Mouse (Mus musculus) cerebellum, adult (tissue): Measurements from ENCODE around the gene S100a6.
A peak's percentile ranks its signal among the peaks of the same experiment; 100 is the strongest.

Experiments
- ATAC-seq: cut with Nextera tagmentation; 2 replicates; pipeline ENCODE4 v1.9.2; 2017; ENCODE audit warnings: mild to moderate bottlenecking, moderate library complexity, mixed read lengths; ENCODE audit not compliant: insufficient number of reproducible peaks, low FRiP score, low TSS enrichment

The S100a6 gene

DNA sequence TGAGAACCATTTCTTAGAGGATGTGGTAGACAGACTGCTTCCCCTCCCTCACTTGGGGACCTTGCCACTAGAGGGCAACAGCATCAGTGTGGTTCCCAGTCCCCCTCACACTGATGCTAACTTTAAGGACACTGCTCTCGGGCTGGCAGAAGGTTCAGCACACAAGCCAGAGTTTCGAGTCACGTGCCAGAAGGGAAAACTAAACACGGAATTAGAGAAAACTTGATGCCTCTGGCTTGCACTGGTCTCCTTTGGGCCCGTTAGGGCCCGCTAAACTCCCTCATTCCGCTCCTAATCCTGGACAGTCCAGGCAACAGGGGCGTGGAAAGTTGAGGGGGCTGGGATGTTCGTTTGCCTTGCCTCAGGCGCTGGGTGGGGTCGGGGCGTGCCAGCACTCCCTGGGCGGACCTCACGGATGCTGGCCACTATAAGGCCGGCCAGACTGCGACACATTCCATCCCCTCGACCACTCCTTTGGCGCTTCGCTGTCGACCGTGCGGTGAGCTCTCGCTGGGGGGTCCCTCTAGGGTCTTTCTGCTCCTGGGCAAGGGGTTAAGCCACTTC, at the start of gene S100a6:
Gene S100a6 (plus strand): TSS at position 155 of the 564 bp plus-strand sequence.
- ATAC-seq, result no peak; the same call in 1 of the 2 replicates

DNA sequence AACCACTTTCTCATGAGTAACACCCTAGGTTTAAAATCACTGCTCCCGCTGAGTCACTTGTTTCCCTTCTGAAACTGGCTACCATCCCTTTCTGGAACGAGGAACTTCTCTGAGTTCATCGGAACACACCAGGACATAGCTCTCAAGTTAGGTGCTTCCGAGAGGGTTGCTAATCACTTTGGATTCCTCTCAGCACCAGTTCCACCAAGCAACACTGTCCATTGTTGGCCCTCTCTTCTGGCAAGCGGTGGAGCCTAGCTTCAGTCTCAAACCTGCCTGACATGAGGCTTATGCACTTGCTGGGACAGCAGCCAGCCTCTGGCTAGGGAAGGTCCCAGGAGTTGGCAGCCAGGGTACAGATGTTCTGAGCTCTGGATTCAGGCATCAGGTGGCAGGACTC, 38.0 kb upstream of the S100a6 start:
- no peak for ATAC-seq

DNA sequence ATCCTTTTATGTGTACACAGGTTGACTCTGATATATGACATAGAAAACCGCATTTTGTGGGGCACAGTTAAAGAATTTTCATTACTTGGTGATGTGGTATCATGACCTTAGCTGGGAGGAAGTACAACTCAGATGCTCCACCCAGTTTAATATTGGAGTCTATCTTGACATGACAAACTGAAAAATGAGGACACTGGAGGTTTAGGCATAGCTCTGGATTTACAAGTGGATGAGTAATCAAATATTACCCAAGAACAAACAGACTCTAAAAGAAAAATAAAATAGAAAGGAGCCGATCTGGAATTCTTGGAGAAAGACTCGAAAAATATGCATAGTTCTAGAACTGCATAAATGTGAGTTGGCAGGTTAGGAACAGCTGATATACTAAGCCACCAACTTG, 37.4 kb upstream of the S100a6 start:
- ATAC-seq, result no peak

DNA sequence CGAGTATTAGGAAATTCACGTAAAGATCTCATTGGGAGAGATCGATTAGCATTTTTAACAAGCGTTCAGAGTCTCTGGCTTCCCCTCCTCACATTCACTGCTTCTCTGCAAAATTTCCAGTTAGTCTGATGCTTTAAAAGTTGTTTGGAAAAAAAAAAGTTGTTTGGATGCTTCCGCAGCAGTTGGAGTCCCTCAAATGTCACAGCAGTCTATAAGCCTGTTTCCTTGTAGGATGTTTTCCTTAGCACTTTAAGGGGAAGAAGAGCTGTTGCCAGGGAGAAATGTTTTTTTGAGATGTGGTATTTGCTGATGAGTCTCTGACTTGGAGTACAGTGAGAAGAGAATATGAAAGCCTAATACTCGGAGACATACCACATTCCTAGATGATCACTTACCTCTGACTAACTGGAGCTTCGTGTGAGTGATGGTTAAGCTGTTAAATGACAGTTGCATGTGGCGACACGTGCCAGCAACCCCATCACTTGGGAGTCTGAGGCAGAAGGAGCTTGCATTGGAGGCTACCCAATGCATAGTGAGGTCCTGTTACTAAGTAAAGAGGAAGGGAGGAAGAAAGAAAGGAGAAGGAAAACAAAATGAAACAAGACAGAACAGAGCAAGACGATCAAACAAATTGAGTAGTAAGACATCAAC, 36.2 kb upstream of the S100a6 start:
- ATAC-seq, result no peak

DNA sequence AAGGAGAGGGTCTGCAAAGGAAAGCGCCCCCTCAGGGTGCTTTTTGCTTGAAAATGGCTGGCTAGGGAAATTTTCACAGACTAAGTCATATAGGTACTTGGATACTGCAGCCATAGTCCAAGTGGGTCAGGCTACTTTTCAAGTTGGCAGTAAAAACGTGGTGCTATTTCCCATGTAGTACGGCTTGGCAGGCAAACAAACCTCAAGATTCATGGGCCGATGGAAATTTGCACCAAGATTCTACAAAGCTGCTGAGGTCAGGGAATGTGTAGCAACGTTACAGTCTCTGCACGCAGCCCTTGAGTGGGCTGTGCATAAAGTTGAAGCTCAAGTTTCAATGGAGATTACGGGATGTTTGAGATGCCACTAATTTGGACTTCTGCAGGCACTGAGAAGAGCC, 33.2 kb upstream of the S100a6 start:
- ATAC-seq, result no peak

DNA sequence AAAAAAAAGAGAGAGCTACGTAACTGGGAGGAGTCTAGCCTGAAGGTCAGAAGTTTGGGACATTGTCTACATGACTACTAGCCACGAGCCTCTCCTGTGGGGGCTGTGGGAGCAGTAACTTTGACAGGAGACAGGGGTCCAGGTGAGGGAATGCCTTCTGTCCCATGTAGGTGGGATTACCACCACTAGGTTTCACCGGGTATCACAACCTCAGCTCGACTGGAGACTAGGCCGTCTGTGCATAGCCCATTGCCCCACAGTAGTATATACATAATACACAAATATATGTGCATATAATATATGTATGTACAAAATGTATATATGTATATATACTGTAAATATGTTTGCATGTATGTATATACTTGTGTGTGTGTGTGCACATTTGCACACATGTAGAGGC, 31.5 kb upstream of the S100a6 start:
- no peak for ATAC-seq

DNA sequence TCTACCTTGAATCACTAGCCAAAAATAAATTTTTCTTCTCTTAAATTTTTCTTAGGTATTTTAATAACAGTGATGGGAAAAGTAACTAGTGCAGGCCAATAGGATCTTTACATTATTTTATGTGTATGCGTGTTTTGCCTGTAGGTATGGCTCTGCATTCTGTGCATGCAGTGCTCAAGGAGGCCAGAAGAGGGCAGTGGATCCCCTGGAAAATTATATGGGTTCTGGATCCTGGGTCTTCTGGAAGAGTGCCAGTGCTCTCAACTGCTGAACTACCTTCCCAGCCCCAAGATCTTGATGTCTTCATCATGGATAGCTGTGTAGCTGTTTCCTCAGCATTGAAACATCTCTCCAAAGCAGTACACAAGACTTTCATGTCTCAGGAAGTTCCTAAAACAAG, 30.5 kb upstream of the S100a6 start:
- no peak for ATAC-seq

DNA sequence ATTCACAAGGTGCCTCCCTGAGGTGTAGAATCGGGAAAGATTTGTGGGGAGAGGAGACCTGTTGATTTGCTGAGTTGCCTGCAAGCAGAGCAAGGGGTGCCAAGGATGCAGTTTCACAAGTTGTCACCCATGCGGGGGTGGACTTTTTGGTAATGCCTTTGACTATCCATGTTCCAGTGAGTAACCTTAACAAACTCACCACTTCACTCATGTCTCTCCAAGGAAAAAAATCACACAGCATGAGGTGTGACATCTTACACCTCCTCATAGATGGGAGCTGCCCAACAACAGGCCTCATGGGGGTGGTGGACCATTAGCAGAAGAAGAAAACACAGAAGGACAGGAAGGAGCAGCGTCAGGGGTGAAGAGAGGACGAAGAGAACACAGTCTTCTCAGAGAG, 30.1 kb upstream of the S100a6 start:
- no peak for ATAC-seq

DNA sequence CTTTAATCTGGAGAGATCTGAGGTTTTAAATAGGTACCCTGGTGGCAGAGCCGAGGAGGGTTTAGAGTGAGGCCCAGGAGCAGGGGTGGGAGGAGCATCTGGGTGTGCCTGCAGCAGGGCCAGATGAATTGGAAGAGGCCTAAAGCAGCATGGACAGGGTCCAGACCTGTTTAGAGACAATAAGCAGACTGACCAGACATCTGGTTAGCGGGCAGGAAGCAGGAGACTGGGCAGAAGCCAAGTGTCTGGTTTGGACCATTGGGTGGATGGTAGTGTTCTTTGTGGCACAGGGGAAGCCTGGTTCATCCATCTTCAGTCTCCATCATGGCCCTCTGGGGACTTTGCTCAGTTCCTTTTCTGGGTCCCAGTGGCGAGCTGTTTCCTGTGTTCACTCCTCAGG, 28.8 kb upstream of the S100a6 start:
- ATAC-seq, result no peak

DNA sequence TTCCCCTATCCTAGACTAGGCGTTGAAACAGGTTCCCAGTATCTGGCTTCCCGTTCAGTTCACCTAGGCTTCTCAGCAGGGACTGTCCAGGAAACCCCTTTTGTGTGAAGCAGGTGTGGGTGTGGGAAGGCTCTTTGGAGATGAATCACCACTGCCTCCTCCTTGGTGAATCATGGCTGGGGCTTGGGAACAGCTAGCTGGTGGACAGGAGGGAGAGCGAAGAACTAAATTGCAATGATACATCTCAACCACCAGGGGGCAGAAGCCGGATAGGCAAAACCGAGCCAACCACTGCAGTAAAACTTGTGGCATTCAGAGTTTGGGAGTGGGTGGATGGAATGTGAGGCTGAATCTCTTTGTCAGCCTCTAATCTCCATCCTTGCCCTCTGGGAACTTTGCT, 27.1 kb upstream of the S100a6 start:
- no peak for ATAC-seq

DNA sequence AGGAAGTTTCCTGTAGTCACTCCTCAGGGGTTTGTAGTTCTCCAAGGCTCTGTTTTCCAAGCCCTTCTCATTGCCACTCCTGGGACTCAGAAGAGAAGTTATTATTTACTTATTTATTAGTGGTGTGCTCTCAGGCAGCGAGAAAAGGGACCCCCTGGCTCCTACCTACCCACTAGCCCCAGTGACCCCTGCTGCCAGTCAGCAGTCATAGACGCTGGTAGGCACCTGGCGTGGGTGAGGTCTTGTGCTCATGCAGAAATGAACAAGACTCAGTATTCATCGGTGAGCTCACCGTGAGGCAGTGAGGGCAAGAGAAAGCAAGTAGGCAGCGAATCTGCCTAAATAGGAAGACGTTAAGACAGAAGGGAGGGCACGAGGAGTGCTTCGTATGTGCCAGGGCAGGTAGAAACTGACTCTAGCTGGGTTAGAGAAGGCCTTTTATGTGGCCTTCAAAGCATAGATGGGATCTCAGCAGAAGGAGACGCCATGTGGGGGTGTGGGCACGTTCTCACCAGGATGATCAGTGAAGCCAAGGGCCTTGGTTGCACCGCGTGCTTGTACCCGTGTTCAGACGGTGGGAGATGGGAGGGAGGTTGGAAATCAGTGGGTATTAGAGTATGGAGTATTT, 26.6 kb upstream of the S100a6 start:
- ATAC-seq, result no peak

DNA sequence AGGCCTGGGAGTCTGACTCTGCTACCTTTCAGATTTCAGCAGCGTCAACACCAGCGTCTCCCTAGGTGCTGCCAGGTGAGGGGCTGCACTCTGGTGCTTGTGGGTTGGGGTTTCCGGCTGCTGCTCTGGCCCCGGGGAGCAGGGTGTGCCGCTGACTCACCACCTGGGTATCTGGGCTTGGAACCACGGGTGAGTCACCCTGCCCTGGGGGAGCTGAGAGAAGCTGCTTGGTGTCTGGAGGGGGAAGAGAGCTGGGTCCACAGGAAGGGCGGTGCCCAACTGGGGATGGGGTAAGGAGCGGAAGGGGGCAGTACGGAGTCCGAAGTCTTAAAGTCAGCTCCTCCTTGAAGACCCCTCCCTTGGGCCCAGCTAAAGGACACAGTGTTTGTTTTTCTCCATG, 25.8 kb upstream of the S100a6 start:
- ATAC-seq, result 0 out of 2 replicates have a peak, but pooled peaks have one; percentile 17

DNA sequence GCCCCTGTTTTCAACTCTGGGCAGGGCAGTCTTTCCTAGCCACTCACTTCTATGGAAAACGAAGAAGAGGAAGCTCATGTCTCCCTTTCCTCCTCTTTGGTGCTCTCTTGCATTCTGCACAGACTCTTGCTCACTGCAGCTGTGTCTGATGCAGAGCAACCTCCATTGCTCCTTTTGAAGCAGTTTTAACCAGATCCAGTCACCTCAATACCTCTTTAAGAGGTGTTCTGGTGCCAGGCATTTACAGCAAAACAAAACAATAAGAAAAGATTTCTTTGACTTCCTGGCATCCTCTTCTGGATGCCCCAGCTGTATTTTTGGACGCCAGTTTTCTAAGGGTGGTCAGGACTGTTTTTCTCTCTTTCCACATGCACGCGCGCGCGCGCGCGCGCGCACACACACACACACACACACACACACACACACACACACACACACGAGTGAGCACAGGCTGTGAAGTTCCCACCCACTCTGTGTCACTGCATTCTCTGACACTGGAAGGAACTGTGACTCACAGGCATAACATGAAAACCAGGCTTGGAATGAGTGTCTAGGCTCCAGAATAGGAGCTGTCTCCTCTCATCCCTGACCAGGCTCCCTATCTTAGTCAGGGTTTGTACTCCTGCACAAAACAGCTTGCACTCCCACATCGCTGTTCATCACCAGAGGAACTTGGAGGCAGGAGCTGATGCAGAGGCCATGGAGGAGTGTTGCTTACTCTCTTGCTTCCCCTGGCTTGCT, 25.2 kb upstream of the S100a6 start:
- no peak for ATAC-seq

DNA sequence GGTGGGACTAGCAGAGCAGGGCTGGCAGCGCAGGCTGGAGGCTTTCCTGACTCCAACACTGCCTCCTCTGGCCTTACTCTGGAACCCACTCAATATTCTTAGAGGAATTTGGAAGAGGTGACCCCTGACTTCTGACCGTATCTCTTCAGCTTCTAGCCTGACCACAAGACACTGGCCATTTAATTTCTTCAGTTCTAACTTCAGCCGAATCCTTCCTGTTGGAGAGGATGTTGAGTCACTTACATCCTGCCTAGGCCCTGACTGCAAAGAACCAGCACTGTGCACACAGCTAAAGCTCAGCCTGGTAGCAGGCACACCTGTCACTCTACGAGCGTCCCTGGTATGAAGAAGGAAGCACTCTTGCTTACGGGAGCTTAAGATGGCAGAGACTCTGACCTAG, 23.3 kb upstream of the S100a6 start:
- no peak for ATAC-seq

DNA sequence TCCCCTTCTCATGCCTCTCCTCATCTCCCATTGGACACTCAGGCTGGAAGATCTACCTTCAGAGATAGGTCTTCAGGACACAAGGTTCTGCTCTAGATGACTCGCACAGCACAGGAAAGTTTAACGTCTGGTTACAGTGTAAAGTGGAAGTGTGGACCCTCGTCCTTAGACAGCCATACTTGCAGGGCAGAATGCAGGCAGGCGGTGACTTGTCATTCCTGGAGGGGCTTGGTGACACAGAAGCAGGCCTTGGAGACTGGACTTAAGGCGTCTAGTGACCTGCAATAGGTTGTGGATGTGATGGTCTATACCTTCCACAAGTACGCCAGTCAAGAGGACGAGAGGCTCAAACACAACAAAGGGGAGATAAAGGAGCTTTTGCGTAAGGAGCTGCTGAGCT, 22.7 kb upstream of the S100a6 start, which contains the start of gene S100a2:
Gene S100a2 (plus strand): TSS at position 301 of the 400 bp plus-strand sequence.
- ATAC-seq, result no peak

DNA sequence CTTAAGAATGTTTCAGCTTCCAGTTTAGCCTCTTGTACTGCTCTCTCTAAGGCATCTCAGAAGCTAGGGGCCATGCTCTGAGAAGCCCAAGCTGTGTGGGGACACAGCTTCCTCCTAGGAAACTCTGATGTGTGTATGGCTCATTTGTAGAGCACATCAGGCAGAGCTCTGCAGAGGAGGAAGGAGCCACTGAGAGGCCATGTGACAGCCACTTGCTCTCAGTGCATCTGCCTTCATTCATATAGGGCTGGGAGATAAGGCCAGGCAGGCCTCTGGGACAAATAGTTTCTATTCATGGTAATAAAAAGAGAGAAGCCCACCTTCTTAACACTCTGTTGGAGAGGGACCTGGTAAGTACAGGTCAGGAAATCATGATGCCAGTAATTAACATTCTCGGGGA, 18.2 kb upstream of the S100a6 start:
- ATAC-seq, result no peak

DNA sequence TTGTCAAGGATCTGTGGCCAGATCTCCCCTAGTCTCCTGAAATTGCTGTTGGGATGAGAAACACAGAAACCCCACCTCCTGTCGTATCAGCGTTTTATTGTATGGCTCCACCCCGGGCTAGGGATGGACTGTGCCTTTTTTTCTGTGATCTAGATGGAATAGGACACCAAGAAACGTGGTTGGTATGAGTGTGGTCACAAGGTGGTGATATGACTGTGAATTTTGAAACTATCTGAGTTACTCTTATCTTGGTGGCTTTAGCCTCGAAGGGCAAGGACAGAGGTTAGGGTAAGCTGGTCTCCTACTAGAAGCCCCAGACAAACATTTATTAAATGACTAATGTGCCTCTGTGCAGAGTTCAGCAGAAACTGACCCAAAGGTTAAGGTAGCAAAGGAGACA, 17.1 kb upstream of the S100a6 start:
- ATAC-seq, result no peak

DNA sequence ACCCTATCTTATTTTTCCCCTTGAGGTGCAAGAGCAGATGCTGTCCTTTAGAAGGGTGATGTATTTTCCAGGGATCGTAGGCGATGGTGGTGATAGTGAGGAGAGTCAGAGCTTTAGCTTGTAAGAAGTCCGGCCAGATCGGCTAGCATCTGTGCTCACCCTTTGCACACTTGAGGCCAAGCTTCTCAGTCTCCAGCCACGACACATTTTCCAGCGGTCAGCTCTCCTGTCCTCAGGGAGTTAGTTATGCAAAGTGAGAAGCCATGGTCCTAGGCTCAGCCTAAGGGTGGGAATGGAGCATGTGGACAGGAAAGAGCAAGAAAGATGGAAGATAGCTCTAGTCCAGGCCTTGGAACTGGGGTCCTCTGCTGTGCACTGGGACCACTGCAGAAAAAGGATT, 15.9 kb upstream of the S100a6 start:
- ATAC-seq, result no peak

DNA sequence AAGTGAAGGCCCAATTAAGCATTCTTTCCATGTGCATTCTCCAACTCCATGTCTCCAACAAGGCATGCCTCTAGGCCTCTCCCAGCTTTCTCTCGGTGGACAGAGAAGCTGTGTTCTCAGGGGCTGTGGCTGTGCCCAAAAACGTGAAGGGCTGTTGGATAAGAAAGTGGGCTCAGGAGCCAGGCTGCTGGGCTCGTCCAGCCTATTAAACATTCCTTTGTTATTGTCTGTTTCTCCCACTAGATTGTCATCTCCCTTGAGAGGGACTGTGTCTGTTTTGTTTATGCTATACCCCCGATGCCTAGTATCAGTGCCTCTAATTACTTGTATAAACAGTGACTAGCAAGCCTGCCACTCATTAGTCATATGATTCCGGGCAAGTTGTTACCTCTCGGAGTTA, 14.9 kb upstream of the S100a6 start:
- ATAC-seq, result no peak

DNA sequence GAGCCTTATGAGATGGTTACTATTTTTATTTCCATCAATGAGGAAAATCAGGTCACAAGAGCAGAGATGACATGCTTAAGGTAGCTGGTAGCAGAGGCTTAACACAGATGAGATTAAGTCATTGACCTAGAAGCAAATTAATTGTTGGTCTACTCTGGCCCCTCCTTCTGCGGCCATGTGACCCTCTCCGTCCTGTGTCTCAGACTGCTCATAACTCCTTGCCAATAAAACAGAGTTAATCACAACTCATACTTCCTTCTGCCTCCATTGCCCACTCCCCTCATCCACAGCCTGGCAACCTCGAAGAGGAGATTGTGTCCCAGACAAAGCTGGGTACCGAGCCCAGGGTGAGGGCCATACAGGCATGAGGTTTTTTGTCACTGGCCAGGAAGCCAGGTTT, 14.5 kb upstream of the S100a6 start:
- no peak for ATAC-seq

DNA sequence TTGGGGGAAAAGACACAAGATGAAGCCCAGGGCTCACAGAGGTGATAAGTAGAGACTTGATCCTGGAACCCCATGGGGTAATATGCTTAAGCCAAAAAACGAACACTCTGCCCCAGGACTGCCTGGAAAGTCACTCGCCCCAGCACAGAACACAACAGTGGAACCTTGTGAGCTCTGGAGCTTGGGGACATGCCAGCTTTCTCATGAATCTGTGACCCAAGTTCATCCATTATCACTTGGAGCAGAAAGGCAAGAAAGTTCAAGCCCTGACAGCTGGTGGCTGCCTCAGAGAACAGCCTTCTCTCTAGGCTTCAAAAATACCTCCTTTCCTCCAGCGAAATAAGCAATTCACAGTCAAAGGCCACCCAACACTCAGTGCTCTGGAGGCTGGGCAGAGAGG, 13.3 kb upstream of the S100a6 start:
- ATAC-seq, result no peak
